Mouse (Mus musculus): Measurements from ENCODE around the gene Ctdsp1. TPM values are rescaled to one million over a fixed set of nuclear protein-coding genes. Genes with fewer than 3 reads are reported as not detected.
A peak's percentile ranks its signal among the peaks of the same experiment; 100 is the strongest.

The Ctdsp1 gene
- total RNA-seq, 1 experiment from 2014 or later: 40.0 TPM

DNA sequence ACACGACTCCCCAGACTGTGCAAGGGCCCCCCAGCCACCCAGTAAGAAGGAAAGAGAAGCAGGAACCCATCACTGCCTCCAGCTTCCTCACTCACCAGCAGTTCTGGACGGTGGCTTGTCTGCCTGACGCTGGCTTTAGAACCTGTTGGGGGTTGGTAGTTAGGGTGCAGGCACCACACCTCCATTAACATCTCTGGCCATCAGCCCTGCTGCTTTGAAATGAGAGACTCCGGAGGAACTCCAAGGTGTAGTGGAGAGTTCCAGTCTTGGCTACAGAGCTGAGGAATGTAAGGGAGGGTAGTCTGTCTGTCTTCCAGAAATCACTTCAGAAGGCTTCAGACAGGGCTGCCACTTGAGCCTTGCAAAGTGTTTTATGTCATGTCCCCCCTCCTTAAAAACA is 21.3 kb upstream of the Ctdsp1 start:
- no peak for ATAC-seq (replicated peaks in 1 of 2; ENCODE audit: insufficient read depth in 1 of 2, low FRiP score in 2 of 2, low TSS enrichment in 1 of 2, low read depth in 1 of 2, poor library complexity in 2 of 2, severe bottlenecking in 2 of 2)

DNA sequence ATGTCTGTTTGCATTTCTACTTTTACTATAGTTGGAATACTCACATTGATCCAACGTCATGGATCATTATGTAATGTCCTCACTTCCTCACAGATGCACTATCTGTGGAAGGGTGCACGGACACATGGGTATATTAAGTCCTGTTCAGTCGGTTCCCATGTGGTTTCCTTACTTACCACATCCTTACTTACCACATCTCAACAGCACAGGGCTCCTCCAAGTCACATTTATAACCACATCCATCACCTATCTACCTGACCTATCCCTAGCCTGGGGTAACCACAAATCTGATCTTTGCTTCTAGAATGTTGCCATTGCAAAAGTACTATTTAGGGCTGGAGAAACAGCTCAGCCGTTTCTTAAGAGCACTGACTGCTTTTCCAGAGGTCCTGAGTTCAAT is 17.9 kb upstream of the Ctdsp1 start:
- ATAC-seq (replicated peaks in 1 of 2; ENCODE audit: insufficient read depth in 1 of 2, low FRiP score in 2 of 2, low TSS enrichment in 1 of 2, low read depth in 1 of 2, poor library complexity in 2 of 2, severe bottlenecking in 2 of 2): peak; percentile 76 to 87

DNA sequence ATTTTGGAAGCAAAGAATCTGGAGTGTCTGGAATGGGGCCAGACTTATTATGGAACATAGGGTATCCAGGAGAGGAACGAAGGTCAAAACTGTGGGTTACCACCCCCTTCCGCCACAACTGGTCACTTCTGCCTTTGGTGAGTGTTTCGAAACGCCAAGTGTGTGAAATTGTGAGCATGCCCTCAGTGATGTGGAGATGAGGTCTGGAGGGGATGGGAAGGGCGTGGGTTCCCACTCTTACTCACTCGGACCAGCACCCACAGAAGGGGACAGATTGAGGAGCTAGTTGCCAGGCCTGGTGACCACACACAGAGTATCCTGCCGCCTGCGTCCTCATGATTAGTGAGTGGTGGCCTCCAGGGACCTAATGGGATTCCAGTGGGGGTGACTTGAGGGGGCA is 16.3 kb upstream of the Ctdsp1 start, which contains the start of gene Slc11a1:
Gene Slc11a1 (plus strand): TSS at position 216 of the 400 bp plus-strand sequence.
- ATAC-seq (replicated peaks in 1 of 2; ENCODE audit: insufficient read depth in 1 of 2, low FRiP score in 2 of 2, low TSS enrichment in 1 of 2, low read depth in 1 of 2, poor library complexity in 2 of 2, severe bottlenecking in 2 of 2): peak; percentile 24 to 39; a peak in 2 of 4 replicates

DNA sequence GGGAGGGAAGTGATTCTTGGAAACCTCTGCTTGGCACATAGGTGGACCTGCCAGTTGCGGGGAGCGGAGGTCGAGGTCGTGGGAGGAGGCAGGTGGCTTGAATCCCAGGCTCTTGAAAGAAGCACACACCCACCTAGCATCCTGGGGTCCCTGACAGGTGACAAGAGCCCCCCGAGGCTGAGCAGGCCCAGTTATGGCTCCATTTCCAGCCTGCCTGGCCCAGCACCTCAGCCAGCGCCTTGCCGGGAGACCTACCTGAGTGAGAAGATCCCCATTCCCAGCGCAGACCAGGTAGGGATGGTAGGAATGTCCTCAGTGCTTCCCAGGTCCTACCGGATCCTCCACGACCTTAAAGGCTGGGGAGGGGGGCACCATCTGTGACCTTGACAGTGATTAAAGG is 15.7 kb upstream of the Ctdsp1 start:
- ATAC-seq (replicated peaks in 1 of 2; ENCODE audit: insufficient read depth in 1 of 2, low FRiP score in 2 of 2, low TSS enrichment in 1 of 2, low read depth in 1 of 2, poor library complexity in 2 of 2, severe bottlenecking in 2 of 2): no peak

DNA sequence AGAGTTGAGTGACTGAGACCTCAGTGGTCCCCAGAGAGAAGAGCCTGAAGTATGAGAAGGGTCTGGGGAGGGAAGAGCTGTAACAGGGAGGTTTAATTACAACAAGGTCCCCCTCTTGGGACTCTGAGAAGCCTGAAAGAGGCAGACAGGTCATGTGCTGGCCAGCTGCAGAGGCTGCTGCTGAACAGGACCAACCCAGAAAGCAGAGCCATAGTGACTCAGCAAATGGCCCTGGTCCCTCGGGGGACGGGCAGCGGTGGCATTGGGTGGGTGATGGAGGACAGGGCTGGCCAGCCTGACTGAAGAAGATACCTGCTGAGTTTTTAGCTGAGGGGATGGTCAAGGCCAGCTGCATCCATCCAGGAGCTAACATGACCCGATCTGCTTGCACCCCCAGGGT is 14.9 kb upstream of the Ctdsp1 start:
- ATAC-seq (replicated peaks in 1 of 2; ENCODE audit: insufficient read depth in 1 of 2, low FRiP score in 2 of 2, low TSS enrichment in 1 of 2, low read depth in 1 of 2, poor library complexity in 2 of 2, severe bottlenecking in 2 of 2): no peak

DNA sequence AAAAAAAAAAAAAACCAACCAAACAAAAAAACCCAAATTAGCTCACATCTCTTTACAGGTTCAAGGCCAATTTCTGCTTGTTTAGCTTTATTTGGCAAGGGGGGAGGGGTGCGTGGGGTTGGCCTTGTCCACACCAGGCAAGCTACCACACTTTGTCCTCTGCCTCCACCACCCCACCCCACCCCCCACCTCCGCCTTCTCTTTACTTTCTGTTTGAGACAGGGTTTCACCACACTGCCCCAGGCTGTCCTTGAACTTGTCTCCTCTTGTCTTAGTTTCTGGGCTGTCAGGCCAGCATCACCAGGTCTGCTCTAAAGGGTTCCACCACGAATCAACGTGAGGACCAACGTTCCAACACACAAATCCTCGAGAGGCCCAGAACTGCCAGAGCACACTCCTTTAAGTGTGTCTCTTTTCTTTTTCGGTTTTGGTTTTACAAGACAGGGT is 12.2 kb upstream of the Ctdsp1 start:
- no peak for ATAC-seq (replicated peaks in 1 of 2; ENCODE audit: insufficient read depth in 1 of 2, low FRiP score in 2 of 2, low TSS enrichment in 1 of 2, low read depth in 1 of 2, poor library complexity in 2 of 2, severe bottlenecking in 2 of 2)

DNA sequence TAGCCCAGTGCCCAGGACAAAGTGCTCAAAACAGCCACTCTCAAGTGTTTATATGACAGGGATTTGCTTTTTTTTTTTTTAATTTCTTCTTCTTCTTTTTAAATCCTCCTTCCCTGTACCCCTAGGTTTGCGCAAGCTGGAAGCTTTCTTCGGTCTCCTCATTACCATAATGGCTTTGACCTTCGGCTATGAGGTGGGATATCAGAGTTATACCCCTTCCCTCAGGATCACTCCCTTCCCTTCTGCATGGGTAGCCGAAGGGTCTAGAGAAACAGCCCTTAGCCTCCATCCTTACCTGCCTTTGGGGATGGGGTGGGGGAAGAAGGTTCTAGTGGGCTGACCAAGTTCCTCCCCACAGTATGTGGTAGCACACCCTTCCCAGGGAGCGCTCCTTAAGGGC is 10.8 kb upstream of the Ctdsp1 start:
- ATAC-seq (replicated peaks in 1 of 2; ENCODE audit: insufficient read depth in 1 of 2, low FRiP score in 2 of 2, low TSS enrichment in 1 of 2, low read depth in 1 of 2, poor library complexity in 2 of 2, severe bottlenecking in 2 of 2): no peak

DNA sequence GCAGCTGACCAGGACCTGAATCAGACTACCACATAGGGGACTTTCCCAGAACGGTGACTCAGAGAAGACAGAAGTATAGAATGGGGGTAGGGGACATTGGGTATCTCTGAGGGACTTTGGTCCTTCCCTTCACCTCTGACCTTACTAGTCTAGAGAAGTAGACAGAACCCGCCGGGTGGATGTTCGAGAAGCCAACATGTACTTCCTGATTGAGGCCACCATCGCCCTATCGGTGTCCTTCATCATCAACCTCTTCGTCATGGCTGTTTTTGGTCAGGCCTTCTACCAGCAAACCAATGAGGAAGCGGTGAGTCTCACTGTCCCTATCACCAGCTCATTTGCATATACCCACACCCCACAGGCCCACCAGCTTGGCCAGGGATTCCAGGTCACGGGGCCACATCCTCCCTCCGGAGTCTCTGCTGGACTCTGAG is 9.7 kb upstream of the Ctdsp1 start:
- ATAC-seq (replicated peaks in 1 of 2; ENCODE audit: insufficient read depth in 1 of 2, low FRiP score in 2 of 2, low TSS enrichment in 1 of 2, low read depth in 1 of 2, poor library complexity in 2 of 2, severe bottlenecking in 2 of 2): peak in 1 of 2 experiments; percentile 9; a peak in 1 of 4 replicates

DNA sequence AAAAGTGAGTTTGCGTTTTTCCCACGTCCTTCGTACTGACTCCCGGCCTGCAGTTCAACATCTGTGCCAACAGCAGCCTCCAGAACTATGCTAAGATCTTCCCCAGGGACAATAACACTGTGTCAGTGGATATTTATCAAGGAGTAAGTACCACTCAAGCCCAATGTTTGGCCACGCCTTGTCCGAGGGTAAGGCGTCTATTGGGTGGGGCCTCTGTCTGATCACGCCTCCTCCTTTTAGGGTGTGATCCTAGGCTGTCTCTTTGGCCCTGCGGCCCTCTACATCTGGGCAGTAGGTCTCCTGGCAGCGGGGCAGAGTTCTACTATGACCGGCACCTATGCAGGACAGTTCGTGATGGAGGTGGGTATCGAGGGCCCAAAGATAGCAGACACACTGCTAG is 7.9 kb upstream of the Ctdsp1 start:
- ATAC-seq (replicated peaks in 1 of 2; ENCODE audit: insufficient read depth in 1 of 2, low FRiP score in 2 of 2, low TSS enrichment in 1 of 2, low read depth in 1 of 2, poor library complexity in 2 of 2, severe bottlenecking in 2 of 2): no peak

DNA sequence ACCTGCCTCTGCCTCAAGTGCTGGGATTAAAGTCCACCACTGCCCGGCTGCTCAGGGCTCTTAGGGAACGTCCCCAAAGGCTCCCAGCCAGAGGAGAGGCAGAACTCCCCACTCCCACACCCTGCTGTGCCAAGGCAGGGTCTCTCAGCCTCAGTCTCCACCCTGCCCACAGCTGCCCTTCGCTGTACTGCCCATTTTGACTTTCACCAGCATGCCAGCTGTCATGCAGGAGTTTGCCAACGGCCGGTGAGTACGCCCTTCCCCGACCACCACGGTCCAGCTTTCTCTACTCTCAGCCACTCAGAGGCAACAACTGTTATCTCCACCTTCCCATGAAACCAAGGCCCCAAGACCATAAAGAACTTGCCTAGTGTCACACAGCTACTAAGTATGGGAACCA is 6.8 kb upstream of the Ctdsp1 start:
- ATAC-seq (replicated peaks in 1 of 2; ENCODE audit: insufficient read depth in 1 of 2, low FRiP score in 2 of 2, low TSS enrichment in 1 of 2, low read depth in 1 of 2, poor library complexity in 2 of 2, severe bottlenecking in 2 of 2): no peak

DNA sequence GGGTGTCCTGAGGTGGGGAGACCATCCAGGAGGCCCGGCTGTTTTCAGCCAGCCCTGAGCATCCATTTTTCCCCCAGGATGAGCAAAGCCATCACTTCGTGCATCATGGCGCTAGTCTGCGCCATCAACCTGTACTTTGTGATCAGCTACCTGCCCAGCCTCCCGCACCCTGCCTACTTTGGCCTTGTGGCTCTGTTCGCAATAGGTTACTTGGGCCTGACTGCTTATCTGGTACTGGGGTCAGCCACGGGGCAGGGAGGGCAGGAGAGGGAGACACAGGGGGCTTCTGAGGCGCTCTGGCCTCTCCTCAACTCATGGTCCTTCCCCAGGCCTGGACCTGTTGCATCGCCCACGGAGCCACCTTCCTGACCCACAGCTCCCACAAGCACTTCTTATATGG is 6.2 kb upstream of the Ctdsp1 start:
- no peak for ATAC-seq (replicated peaks in 1 of 2; ENCODE audit: insufficient read depth in 1 of 2, low FRiP score in 2 of 2, low TSS enrichment in 1 of 2, low read depth in 1 of 2, poor library complexity in 2 of 2, severe bottlenecking in 2 of 2)

DNA sequence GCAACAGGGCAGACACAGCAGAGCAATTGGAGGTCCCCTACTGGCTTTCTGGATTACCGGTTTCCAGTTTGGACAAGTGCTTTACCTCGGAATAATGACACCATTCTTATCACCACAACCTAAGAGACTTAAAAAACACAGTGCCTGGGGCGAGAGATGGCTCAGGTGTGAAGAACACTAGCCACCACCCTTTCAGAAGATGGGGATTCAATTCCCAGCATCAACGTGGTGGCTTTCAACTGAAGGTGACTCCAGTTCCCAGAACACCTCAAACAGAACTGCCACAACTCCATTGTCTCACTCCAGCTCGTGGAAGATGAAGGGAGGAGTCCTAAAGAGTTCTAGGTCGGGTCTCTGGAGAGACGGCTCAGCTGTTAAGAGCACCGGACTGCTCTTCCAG is 5.8 kb upstream of the Ctdsp1 start:
- ATAC-seq (replicated peaks in 1 of 2; ENCODE audit: insufficient read depth in 1 of 2, low FRiP score in 2 of 2, low TSS enrichment in 1 of 2, low read depth in 1 of 2, poor library complexity in 2 of 2, severe bottlenecking in 2 of 2): no peak

DNA sequence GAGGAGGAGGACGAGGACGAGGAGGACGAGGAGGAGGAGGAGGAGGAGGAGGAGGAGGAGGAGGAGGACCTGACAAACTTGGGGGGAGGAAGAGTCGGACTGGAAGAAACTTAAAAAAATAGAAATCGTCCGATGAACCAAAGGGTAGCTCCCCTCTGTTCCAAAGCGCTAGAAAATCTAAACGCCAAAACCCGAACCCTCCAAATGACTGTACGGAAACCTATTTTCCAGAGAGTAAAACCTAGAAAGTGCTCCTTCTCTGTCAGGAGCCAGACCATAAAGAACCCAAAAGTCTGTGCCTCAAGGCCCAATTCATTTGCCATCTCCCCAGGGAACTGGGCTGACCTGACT is 5.0 kb upstream of the Ctdsp1 start:
- ATAC-seq (replicated peaks in 1 of 2; ENCODE audit: insufficient read depth in 1 of 2, low FRiP score in 2 of 2, low TSS enrichment in 1 of 2, low read depth in 1 of 2, poor library complexity in 2 of 2, severe bottlenecking in 2 of 2): no peak

DNA sequence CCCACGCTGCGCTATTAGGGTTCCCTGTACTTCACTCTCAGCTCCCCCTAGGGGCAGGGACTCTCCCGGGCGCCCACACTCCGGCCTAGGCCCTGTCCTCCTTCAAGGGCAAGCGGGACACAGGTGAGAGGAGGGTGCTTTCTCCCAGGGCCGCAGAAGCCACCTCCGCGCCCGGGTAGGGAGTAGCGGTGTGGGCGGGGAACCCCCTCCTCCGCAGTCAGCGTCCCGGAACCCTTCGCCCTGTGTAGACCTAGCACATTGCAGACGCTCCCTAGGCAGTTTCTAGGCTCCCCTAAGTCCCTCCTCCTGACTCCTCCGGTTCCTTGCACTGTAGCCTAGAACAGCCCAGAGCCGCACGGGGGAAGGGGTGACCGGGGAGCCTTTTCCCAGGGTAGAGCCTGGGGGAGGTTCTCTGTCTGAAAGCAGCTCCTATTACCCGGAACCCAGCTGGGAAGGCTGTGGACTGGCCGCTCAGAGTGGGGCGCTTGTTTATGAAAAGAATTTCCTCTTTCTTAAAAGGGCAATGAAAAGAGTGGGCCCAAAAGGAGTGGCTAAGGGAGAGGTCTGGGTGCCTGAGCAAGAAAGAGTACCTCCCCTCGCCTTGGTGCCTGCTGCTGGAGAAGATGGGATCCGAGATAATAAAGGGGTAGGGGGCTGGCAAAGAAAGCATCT is 4.5 kb upstream of the Ctdsp1 start:
- peak; percentile 62 to 69 for ATAC-seq (replicated peaks in 1 of 2; ENCODE audit: insufficient read depth in 1 of 2, low FRiP score in 2 of 2, low TSS enrichment in 1 of 2, low read depth in 1 of 2, poor library complexity in 2 of 2, severe bottlenecking in 2 of 2)

DNA sequence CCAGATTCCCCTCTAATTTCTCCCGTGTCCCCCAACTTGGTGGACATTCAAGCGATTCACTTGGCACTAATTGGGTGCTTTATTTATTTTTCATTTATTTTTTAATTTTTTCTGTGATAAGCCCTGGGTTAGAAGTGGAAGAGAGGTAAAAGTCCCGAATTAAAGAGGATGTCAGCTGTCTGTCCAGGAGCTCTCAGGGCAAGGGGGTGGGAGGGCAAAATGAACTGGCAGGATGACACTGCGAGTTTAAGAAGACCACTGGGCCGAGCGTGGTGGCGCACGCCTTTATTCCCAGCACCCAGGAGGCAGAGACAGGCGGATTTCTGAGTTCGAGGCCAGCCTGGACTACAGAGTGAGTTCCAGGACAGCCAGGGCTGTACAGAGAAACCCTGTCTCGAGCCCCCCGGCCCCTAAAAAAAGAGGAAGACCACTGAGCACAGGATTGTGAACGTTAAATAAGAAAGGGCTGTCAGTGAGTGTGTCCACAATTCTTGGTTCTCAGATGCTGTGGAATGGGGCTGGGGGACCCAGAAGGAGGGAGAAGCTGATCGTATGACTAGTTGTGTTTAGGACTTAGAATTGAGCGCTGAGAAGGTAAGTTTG is 3.8 kb upstream of the Ctdsp1 start:
- no peak for ATAC-seq (replicated peaks in 1 of 2; ENCODE audit: insufficient read depth in 1 of 2, low FRiP score in 2 of 2, low TSS enrichment in 1 of 2, low read depth in 1 of 2, poor library complexity in 2 of 2, severe bottlenecking in 2 of 2)

DNA sequence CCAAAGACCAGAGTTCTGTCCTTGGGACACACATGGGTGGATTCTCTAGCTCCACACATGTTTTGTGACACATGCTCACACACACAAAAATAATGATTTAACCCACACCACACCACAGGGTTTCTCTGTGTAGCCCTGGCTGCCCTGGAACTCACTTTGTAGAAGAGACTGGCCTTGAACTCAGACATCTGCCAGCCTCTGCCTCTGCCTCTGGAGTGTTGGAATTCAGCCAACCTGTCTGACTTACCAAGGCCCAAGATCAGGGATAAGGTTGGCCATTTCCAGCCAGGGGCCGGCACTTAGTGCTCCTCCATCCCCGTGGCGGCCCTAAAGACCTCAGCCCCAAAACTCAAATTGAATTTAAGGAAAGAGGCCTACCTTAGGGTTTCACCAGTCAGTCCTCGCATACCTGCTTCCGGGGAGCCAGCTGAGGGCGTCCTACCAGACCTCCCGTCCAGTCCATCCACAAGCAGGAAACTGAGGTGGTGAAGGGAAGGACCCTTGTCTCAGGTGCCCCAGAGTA is 2.9 kb upstream of the Ctdsp1 start:
- no peak for ATAC-seq (replicated peaks in 1 of 2; ENCODE audit: insufficient read depth in 1 of 2, low FRiP score in 2 of 2, low TSS enrichment in 1 of 2, low read depth in 1 of 2, poor library complexity in 2 of 2, severe bottlenecking in 2 of 2)

DNA sequence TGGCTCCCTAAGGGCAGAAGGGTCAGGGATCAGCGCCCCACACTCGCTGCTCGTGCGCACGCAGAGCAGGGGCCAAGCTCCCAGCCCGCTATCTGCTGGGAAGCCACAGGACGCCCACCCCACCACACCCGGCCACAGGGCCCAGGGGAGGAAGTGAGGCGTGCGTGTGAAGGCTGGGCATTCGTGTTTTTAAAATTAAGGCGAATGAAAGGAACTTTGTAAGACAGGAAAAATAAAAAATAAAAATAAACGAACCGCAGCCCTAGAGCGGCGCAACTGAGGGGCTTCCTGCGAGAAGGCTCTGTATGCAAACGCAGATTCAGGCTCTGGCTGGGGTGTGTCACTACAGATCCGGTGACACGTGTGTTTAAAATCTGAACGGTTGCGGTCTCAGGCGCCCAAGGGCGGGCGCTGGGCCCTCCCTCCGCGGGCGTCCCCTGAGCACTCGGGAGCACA is 1.4 kb upstream of the Ctdsp1 start:
- ATAC-seq (replicated peaks in 1 of 2; ENCODE audit: insufficient read depth in 1 of 2, low FRiP score in 2 of 2, low TSS enrichment in 1 of 2, low read depth in 1 of 2, poor library complexity in 2 of 2, severe bottlenecking in 2 of 2): peak; percentile 33 to 36

DNA sequence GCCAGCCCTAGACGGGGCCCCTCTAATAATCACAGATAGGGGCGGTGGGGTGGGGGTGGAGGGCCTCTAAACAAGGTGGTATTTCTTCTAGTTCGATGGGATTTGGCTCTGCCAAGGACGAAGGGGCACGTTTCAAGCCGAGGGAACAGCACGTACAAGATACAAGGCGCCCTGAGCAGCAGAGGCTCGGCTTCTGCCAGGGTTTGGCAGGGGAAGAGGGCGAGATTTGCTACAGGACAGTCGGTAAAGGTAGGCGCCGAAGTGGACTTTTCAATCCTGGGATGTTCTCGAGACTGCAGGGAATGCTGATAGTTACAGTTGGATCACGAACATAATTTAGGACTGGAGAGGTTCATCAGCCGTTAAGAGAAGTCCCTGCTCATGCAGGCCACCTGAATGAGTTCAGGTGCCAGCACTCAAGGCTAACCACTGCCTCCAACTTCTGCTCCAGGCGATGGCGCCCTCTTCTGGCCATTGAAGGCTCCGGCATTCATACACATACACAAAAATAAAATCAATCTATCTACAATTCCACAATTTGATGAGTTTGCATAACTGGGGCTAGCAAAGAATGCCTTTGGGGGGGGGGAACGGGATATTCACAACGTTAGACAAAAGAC is 912 bp upstream of the Ctdsp1 start:
- no peak for ATAC-seq (replicated peaks in 1 of 2; ENCODE audit: insufficient read depth in 1 of 2, low FRiP score in 2 of 2, low TSS enrichment in 1 of 2, low read depth in 1 of 2, poor library complexity in 2 of 2, severe bottlenecking in 2 of 2)

All from hematopoietic stem cell, adult 5-6 weeks (primary cell).